Comparison of ENCODE assay signal across 8 mouse cellular contexts in the genomic region with DNA sequence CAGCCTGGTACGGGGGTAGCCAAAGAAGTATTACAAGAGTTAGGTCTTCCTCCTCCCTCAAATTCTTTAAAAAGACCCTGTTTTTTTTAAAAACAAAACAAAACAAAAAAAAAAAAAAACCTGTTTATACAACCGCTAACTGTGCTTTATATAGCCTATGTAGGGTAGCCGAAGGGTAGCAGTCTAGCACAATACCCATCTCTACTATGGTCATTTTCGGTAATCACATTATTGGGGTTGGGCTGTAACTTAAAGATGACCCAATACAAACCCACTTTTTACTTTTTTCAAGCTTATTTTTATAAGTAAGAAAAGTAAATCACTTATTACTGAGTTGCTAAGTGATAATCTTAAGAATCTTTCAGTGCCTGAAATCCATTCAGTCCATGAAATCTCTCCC. TPM values are rescaled to one million over a fixed set of nuclear protein-coding genes. Genes with fewer than 3 reads are reported as not detected.
DNase-seq lines count a peak whose midpoint lies in the region; ATAC-seq and TF ChIP-seq lines count a peak whose summit lies in the region.

No protein-coding gene starts in this region.

- intact Hi-C loops in heart, postnatal 25 days (cut with DNase I) = no loop called here

- 0 out of 2 replicates have a peak, but pooled peaks cover 3% of the 10 kb centered on the region for H3K36me3 ChIP-seq in heart, embryonic 13.5 days
- peaks cover 0 to 17% of the 10 kb centered on the region in 2 experiments for H3K36me3 ChIP-seq in CH12.LX (replicated peaks in 1 of 2; ENCODE audit: control insufficient read depth in 1 of 2, insufficient read depth in 1 of 2, low read length in 1 of 2)
- H3K36me3 ChIP-seq in hindbrain, embryonic 13.5 days = peaks cover 3% of the 10 kb centered on the region
- no peaks in the 10 kb centered on the region for H3K36me3 ChIP-seq in midbrain, embryonic 11.5 days (ENCODE audit: control insufficient read depth, insufficient read depth, low read length)

- peak overlapping the region; percentile 89; the same call in 1 of the 2 replicates for H3K9ac ChIP-seq in heart, embryonic 13.5 days
- H3K9ac ChIP-seq in CH12.LX (ENCODE audit: insufficient read depth, low read depth) = peak overlapping the region; percentile 82
- H3K9ac ChIP-seq in hindbrain, embryonic 13.5 days = no peak overlapping the region
- no peak overlapping the region for H3K9ac ChIP-seq in midbrain, embryonic 11.5 days (ENCODE audit: low read length)

- peak overlapping the region; percentile 85 for H3K4me2 ChIP-seq in heart, embryonic 13.5 days
- peak overlapping the region; percentile 56; the same call in 1 of the 2 replicates for H3K4me2 ChIP-seq in CH12.LX (ENCODE audit: insufficient read depth, low read depth, poor library complexity, severe bottlenecking)
- peak overlapping the region; percentile 62 for H3K4me2 ChIP-seq in hindbrain, embryonic 13.5 days
- peak overlapping the region; percentile 72 for H3K4me2 ChIP-seq in midbrain, embryonic 11.5 days

- DNase-seq in heart, postnatal 25 days (ENCODE audit: low spot score) = no peak
- peak; percentile 11 for DNase-seq in CH12.LX (ENCODE audit: extremely low read depth)
- peak; percentile 87 for DNase-seq in midbrain, embryonic 11.5 days (ENCODE audit: low spot score, missing footprints)
- no peak for DNase-seq in testis, postnatal 14 days (ENCODE audit: low spot score)
- no peak for DNase-seq in right cerebral cortex, postnatal 25 days
- DNase-seq in gastrocnemius, adult 8-10 months (ENCODE audit: low spot score in 2 of 2) = no peak

- no peak for TF ChIP-seq POLR2A in CH12.LX (IDR thresholded peaks at IDR 0.05; ENCODE audit: low read depth, low read length)

- in situ Hi-C loops in CH12.LX (cut with MboI; ENCODE audit: low pct_ligation_motif_present, low pct_unique_long_range_greater_than_20kb, low sequenced_read_pairs) = no loop called here

- dilution Hi-C loops in CH12.LX (cut with MboI; ENCODE audit: extremely low pct_ligation_motif_present, extremely low pct_unique_long_range_greater_than_20kb, low sequenced_read_pairs) = no loop called here

- TF ChIP-seq CTCF in CH12.LX (conservative IDR thresholded peaks at IDR 0.05 in 1 of 2, IDR thresholded peaks at IDR 0.05 in 1 of 2; ENCODE audit: low read depth in 2 of 2, low read length in 2 of 2) = no peak

- H3K9me3 ChIP-seq in heart, embryonic 13.5 days = no peaks in the 10 kb centered on the region
- no peaks in the 10 kb centered on the region for H3K9me3 ChIP-seq in CH12.LX (replicated peaks; ENCODE audit: low read length)
- no peaks in the 10 kb centered on the region for H3K9me3 ChIP-seq in hindbrain, embryonic 13.5 days
- H3K9me3 ChIP-seq in midbrain, embryonic 11.5 days (ENCODE audit: control insufficient read depth, low read length) = no peaks in the 10 kb centered on the region

- no peak overlapping the region for H3K27ac ChIP-seq in heart, embryonic 13.5 days (replicated peaks)
- no peak overlapping the region for H3K27ac ChIP-seq in CH12.LX (ENCODE audit: insufficient read depth, low read depth)
- no peak overlapping the region for H3K27ac ChIP-seq in hindbrain, embryonic 13.5 days
- no peak overlapping the region for H3K27ac ChIP-seq in midbrain, embryonic 11.5 days (ENCODE audit: low read depth, low read length)

- TF ChIP-seq RAD21 in CH12.LX (IDR thresholded peaks at IDR 0.05; ENCODE audit: low read depth, low read length) = no peak

- ATAC-seq in heart, embryonic 13.5 days (ENCODE audit: extremely low read depth, insufficient number of reproducible peaks, low FRiP score, low TSS enrichment) = no peak
- no peak for ATAC-seq in hindbrain, embryonic 13.5 days (ENCODE audit: low FRiP score)
- no peak for ATAC-seq in midbrain, embryonic 11.5 days (ENCODE audit: low FRiP score)

- peaks cover 9% of the 10 kb centered on the region; the same call in 1 of the 2 replicates for H3K79me2 ChIP-seq in CH12.LX (replicated peaks; ENCODE audit: control insufficient read depth, extremely low read depth, insufficient read depth, poor library complexity, severe bottlenecking)

- no peak for TF ChIP-seq EP300 in CH12.LX (IDR thresholded peaks at IDR 0.05; ENCODE audit: low read length)

- no peaks in the 10 kb centered on the region for H3K27me3 ChIP-seq in heart, embryonic 13.5 days (replicated peaks)
- H3K27me3 ChIP-seq in CH12.LX (replicated peaks) = no peaks in the 10 kb centered on the region
- no peaks in the 10 kb centered on the region for H3K27me3 ChIP-seq in hindbrain, embryonic 13.5 days
- no peaks in the 10 kb centered on the region for H3K27me3 ChIP-seq in midbrain, embryonic 11.5 days (ENCODE audit: control insufficient read depth, insufficient read depth, low read length)

- WGBS in heart, embryonic 13.5 days = 58% methylated on average over 4 of the region's 4 CpGs
- WGBS in hindbrain, embryonic 13.5 days = 50% methylated on average over 4 of the region's 4 CpGs
- 58% methylated on average over 4 of the region's 4 CpGs for WGBS in midbrain, embryonic 11.5 days

- H3K4me3 ChIP-seq in heart, embryonic 13.5 days = peak overlapping the region; percentile 67
- peak overlapping the region; percentile 45 to 85 (median 77) for H3K4me3 ChIP-seq in CH12.LX (replicated peaks in 1 of 3; ENCODE audit: low read depth in 2 of 3, low read length in 2 of 3, poor library complexity in 1 of 3)
- H3K4me3 ChIP-seq in hindbrain, embryonic 13.5 days = peak overlapping the region; percentile 59
- H3K4me3 ChIP-seq in midbrain, embryonic 11.5 days (ENCODE audit: low read depth, low read length) = peak overlapping the region; percentile 61

- H3K4me1 ChIP-seq in heart, embryonic 13.5 days = peaks cover 11% of the 10 kb centered on the region
- peaks cover 0 to 12% of the 10 kb centered on the region in 2 experiments; a peak in 2 of 4 replicates for H3K4me1 ChIP-seq in CH12.LX (ENCODE audit: control insufficient read depth in 1 of 2, insufficient read depth in 2 of 2)
- peaks cover 10% of the 10 kb centered on the region for H3K4me1 ChIP-seq in hindbrain, embryonic 13.5 days (replicated peaks)
- peaks cover 4% of the 10 kb centered on the region; the same call in 1 of the 2 replicates for H3K4me1 ChIP-seq in midbrain, embryonic 11.5 days (ENCODE audit: control insufficient read depth, insufficient read depth, low read length)

TF ChIP-seq in CH12.LX, 34 proteins besides CTCF, POLR2A, EP300 and RAD21:
- TF ChIP-seq MXI1 (IDR thresholded peaks at IDR 0.05; ENCODE audit: low read depth, low read length) (no peak), USF2 (conservative IDR thresholded peaks at IDR 0.05; ENCODE audit: low read depth, low read length) (no peak), IRF4 (IDR thresholded peaks at IDR 0.05; ENCODE audit: low read depth, low read length) (no peak), UBTF (IDR thresholded peaks at IDR 0.05; ENCODE audit: low read depth, low read length) (no peak), ELF1 (IDR thresholded peaks at IDR 0.05; ENCODE audit: low read depth, low read length) (no peak), ZKSCAN1 (IDR thresholded peaks at IDR 0.05; ENCODE audit: borderline replicate concordance, low read depth, low read length) (no peak), TBP (conservative IDR thresholded peaks at IDR 0.05; ENCODE audit: low read depth, low read length) (no peak), ZNF384 (IDR thresholded peaks at IDR 0.05; ENCODE audit: low read depth, low read length) (no peak), USF1 (IDR thresholded peaks at IDR 0.05; ENCODE audit: low read depth, low read length) (no peak), CHD1 (IDR thresholded peaks at IDR 0.05; ENCODE audit: low read depth, low read length) (no peak), MEF2A (IDR thresholded peaks at IDR 0.05; ENCODE audit: borderline replicate concordance, low read depth, low read length) (no peak), MAFK (IDR thresholded peaks at IDR 0.05; ENCODE audit: insufficient replicate concordance, low read length) (no peak), ETS1 (conservative IDR thresholded peaks at IDR 0.05; ENCODE audit: low read depth, low read length) (no peak), MYC (IDR thresholded peaks at IDR 0.05; ENCODE audit: low read depth, low read length) (no peak)

RNA-seq across cellular contexts. Expression of gene Efcab7, which starts 0.7 kb away (rescaled TPM):
- polyA plus RNA-seq in heart, embryonic 13.5 days (2015; fragmentation: Nextera tagmentation; extraction: Ambion mirVana) = 6.8 and 9.4 TPM in 2 replicates
- 1 to 10 TPM; 1.7 to 3.1 TPM for total RNA-seq in heart, postnatal 25 days (2021)
- total RNA-seq in CH12.LX (2012; rRNA removed) (14.6 and 17.9 TPM in 2 replicates), CH12.LX (2014; rRNA removed) (53.2 and 57.0 TPM in 2 replicates)
- polyA plus RNA-seq in CH12.LX (2012; ENCODE audit: insufficient read length, low read depth) = 10.6 and 16.8 TPM in 2 replicates
- polyA plus RNA-seq in hindbrain, embryonic 13.5 days (2015; fragmentation: Nextera tagmentation; extraction: Ambion mirVana) = 17.9 and 21.1 TPM in 2 replicates
- polyA plus RNA-seq in midbrain, embryonic 11.5 days (2014; fragmentation: Nextera tagmentation; extraction: Ambion mirVana) = 29.1 and 29.7 TPM in 2 replicates
- total RNA-seq in gastrocnemius, adult 8-10 months (2022) = 1 to 10 TPM in 3 of 4 experiments, under 1 TPM in 1; 0.34 to 2.0 (median 1.5) TPM

Comparison
In these comparisons a context has a peak if more than half of its experiments do, and no peak if none do; other contexts are left out.
1. H3K9ac ChIP-seq: peak in heart, embryonic 13.5 days (single experiment) and CH12.LX (single experiment); none in hindbrain, embryonic 13.5 days (single experiment) and midbrain, embryonic 11.5 days (single experiment).
2. DNase-seq: peak in CH12.LX (single experiment) and midbrain, embryonic 11.5 days (single experiment); none in heart, postnatal 25 days (single experiment), testis, postnatal 14 days (single experiment), right cerebral cortex, postnatal 25 days (single experiment) and gastrocnemius, adult 8-10 months (0 of 2).
3. Peak in every context shown above with its lines, with median percentiles within 50 percentile points of each other: H3K4me2 ChIP-seq and H3K4me3 ChIP-seq.